Mouse (Mus musculus) gastrocnemius, adult 8-10 months (tissue): ENCODE results near the gene Olfr1192-ps1. TPM values are rescaled to one million over a fixed set of nuclear protein-coding genes. Genes with fewer than 3 reads are reported as not detected.
"Not testable (repeated sequence)": the region's sequence is repeated elsewhere in the genome, so short reads cannot be mapped to it uniquely, and the experiment has no call there.

Source experiments
- DNase-seq, 2 experiments: peaks; one replicate each; pipeline ENCODE4 v3.0.0; 2022; ENCODE audit warnings: low spot score in 2 of 2
- total RNA-seq, 4 experiments: library from RNA; stranded (reverse); gene quantifications; 2 replicates each; pipeline ENCODE4 v1.2.4; 2022

Gene Olfr1192-ps1
- total RNA-seq = not detected

- DNase-seq = no peak
Observed at GRCm38 (mm10) chr2:88648209-88648608, at the start of gene Olfr1192-ps1. Gene Olfr1192-ps1 (plus strand): TSS chr2:88648509.

DNA sequence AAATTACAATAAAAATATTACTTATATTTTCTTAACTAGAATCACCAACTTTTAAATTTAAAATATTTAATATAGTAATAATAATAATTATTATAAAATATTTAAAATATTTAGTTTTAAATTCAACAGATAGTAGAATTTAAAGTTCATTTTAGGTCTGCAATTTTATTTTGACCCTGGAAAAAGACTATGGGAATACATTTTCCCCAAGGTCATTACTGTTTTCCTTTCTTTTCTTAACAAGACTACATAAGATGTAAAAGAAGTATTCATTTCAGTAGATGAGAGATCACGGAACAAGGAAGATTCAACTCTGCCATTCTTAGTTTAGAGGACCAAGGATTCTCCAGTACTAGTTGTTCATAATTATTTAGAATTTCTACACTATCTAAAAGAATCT is 8.1 kb upstream of the Olfr1192-ps1 start, which contains the start of gene Olfr1191-ps1:
Gene Olfr1191-ps1, plus strand, starts transcription at position 301 of the 400 bp plus-strand sequence.
- DNase-seq = not testable (repeated sequence)

GRCm38 (mm10) chr2:88675328-88675727 is 27.0 kb downstream of the Olfr1192-ps1 start, which contains the start of gene Olfr1193:
Gene Olfr1193 (plus strand): TSS chr2:88675628.
- not testable (repeated sequence) for DNase-seq

DNA sequence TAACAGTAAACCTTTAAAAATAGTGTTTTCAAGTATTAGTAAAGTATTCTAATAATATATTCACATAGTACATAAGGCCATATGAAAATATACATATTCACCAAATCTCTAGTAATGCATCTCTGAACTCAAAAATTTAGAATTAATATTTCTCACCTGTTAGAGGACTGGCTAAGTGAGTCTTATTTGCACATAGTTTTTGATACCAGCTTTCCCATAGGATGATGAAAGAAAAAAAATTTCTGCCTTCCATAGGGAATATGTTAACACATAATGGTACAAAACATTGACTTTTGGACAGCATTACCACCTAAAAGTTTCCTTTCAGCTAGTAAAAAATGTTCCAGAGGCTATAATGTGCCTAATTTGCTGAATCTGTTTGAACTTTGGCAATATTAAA is 40.8 kb downstream of the Olfr1192-ps1 start, which contains the start of gene Olfr1195:
Gene Olfr1195, minus strand, starts transcription at position 101 of the 400 bp plus-strand sequence.
- no peak for DNase-seq

- DNase-seq = no peak
Observed at GRCm38 (mm10) chr2:88704497-88704896, 56.2 kb downstream of the Olfr1192-ps1 start, which contains the start of gene Olfr1196. Gene Olfr1196 (minus strand): TSS chr2:88704597.

Other genes starting within 250 kb of the Olfr1192-ps1 start
- not detected for gene Olfr1179, start 242.1 kb upstream of the Olfr1192-ps1 start, total RNA-seq
- not detected for gene Olfr1180, start 229.4 kb upstream of the Olfr1192-ps1 start, total RNA-seq
- not detected for gene Olfr1181, start 222.3 kb upstream of the Olfr1192-ps1 start, total RNA-seq
- gene Gm13757, start 199.4 kb upstream of the Olfr1192-ps1 start, total RNA-seq = not detected
- not detected for gene Olfr1183, start 193.6 kb upstream of the Olfr1192-ps1 start, total RNA-seq
- gene Olfr1184, start 164.9 kb upstream of the Olfr1192-ps1 start, total RNA-seq = not detected
- not detected for gene Olfr1185-ps1, start 155.2 kb upstream of the Olfr1192-ps1 start, total RNA-seq
- gene Olfr1186, start 130.0 kb upstream of the Olfr1192-ps1 start, total RNA-seq = not detected
- not detected for gene Olfr1188, start 91.6 kb upstream of the Olfr1192-ps1 start, total RNA-seq
- gene Olfr1189, start 62.1 kb upstream of the Olfr1192-ps1 start, total RNA-seq = not detected
- gene Olfr1191-ps1, start 8.0 kb upstream of the Olfr1192-ps1 start, total RNA-seq = not detected
- not detected for gene Olfr1193, start 27.1 kb downstream of the Olfr1192-ps1 start, total RNA-seq
- gene Olfr1195, start 40.7 kb downstream of the Olfr1192-ps1 start, total RNA-seq = not detected
- gene Olfr1196, start 56.1 kb downstream of the Olfr1192-ps1 start, total RNA-seq = not detected
- not detected for gene Olfr1197, start 83.9 kb downstream of the Olfr1192-ps1 start, total RNA-seq
- not detected for gene Olfr1198, start 102.9 kb downstream of the Olfr1192-ps1 start, total RNA-seq
- gene Olfr1199, start 112.0 kb downstream of the Olfr1192-ps1 start, total RNA-seq = not detected
- gene Olfr1200, start 122.0 kb downstream of the Olfr1192-ps1 start, total RNA-seq = not detected
- gene Olfr1201, start 144.5 kb downstream of the Olfr1192-ps1 start, total RNA-seq = not detected
- gene Olfr1202, start 166.0 kb downstream of the Olfr1192-ps1 start, total RNA-seq = not detected
- gene Olfr1205, start 181.2 kb downstream of the Olfr1192-ps1 start, total RNA-seq = not detected
- gene Olfr1204, start 200.8 kb downstream of the Olfr1192-ps1 start, total RNA-seq = not detected
- gene Olfr1206, start 214.7 kb downstream of the Olfr1192-ps1 start, total RNA-seq = not detected